Mouse (Mus musculus) midbrain, postnatal 0 days (tissue): ENCODE data around the gene Pgd. TPM values are rescaled to one million over a fixed set of nuclear protein-coding genes. Genes with fewer than 3 reads are reported as not detected.
"Not testable (repeated sequence)": the region's sequence is repeated elsewhere in the genome, so short reads cannot be mapped to it uniquely, and the experiment has no call there.

ENCODE experiments used
- ATAC-seq: fragments of 200-750 bp; cut with Nextera tagmentation; 2 replicates; pipeline ENCODE4 v1.8.0; 2017; ENCODE audit warnings: moderate number of reproducible peaks, mild to moderate bottlenecking, moderate TSS enrichment, moderate library complexity; ENCODE audit not compliant: low FRiP score
- DNase-seq: peaks from one replicate; pipeline ENCODE4 v3.0.0-alpha.2; 2015; ENCODE audit warnings: low spot score
- H3K27ac ChIP-seq: fragments of 300-500 bp; sonication (generic); 2 replicates; pipeline ENCODE4 v1.5.1; 2014; ENCODE audit warnings: low read depth, mild to moderate bottlenecking, low read length, mixed read lengths
- H3K27me3 ChIP-seq: fragments of 300-500 bp; sonication (generic); 2 replicates; pipeline ENCODE4 v1.6.1; 2014; ENCODE audit warnings: low read length, control low read depth, mixed read lengths; ENCODE audit not compliant: insufficient read depth
- H3K36me3 ChIP-seq: fragments of 300-500 bp; sonication (generic); 2 replicates; pipeline ENCODE4 v1.6.1; 2014; ENCODE audit warnings: low read length, control low read depth, mixed read lengths; ENCODE audit not compliant: insufficient read depth
- H3K4me1 ChIP-seq: fragments of 300-500 bp; sonication (generic); 2 replicates; pipeline ENCODE4 v1.6.1; 2014; ENCODE audit warnings: mild to moderate bottlenecking, control low read depth, antibody characterized with exemption, low read length, mixed read lengths; ENCODE audit not compliant: insufficient read depth
- H3K4me2 ChIP-seq: fragments of 300-500 bp; sonication (generic); 2 replicates; pipeline ENCODE4 v1.6.1; 2014; ENCODE audit warnings: low read depth, mild to moderate bottlenecking, low read length, mixed read lengths; ENCODE audit not compliant: poor library complexity, severe bottlenecking
- H3K4me3 ChIP-seq: fragments of 300-500 bp; sonication (generic); 2 replicates; pipeline ENCODE4 v1.5.1; 2014; ENCODE audit warnings: low read depth, mild to moderate bottlenecking, low read length, moderate library complexity
- H3K9ac ChIP-seq: fragments of 300-500 bp; sonication (generic); replicated peaks from 2 replicates; pipeline ENCODE4 v1.6.1; 2014; ENCODE audit warnings: mild to moderate bottlenecking, low read length, moderate library complexity, mixed read lengths; ENCODE audit not compliant: poor library complexity, severe bottlenecking
- H3K9me3 ChIP-seq: fragments of 300-500 bp; sonication (generic); 2 replicates; pipeline ENCODE4 v1.6.1; 2016; ENCODE audit warnings: low read length, control low read depth
- CTCF ChIP-seq: IDR thresholded peaks from 2 replicates; pipeline ENCODE4 v1.5.1; 2016; ENCODE audit warnings: antibody characterized with exemption, mild to moderate bottlenecking
- WGBS: fragments of 180-500 bp; shearing (Covaris S2); extraction: QIAGEN DNeasy Blood & Tissue Kit; methylation state at CpG from one replicate; pipeline ENCODE4 v1.1.7; 2014; 5-methylcytosine and 5-hydroxymethylcytosine counted together
- polyA plus RNA-seq: library from polyadenylated mRNA; unstranded; fragments of >200 nt; fragmentation: Nextera tagmentation; extraction: Ambion mirVana; gene quantifications from 2 replicates; pipeline ENCODE4 v1.2.1, GENCODE M21; 2015
- total RNA-seq: library from RNA; depleted of rRNA; stranded (reverse); fragments of >200 nt; gene quantifications from 2 replicates; pipeline ENCODE4 v1.2.3, GENCODE M21; 2014; rRNA removed

Gene Pgd
- total and polyA plus RNA-seq, 2 experiments from 2014 or later: 33.0 to 92.5 TPM

DNA sequence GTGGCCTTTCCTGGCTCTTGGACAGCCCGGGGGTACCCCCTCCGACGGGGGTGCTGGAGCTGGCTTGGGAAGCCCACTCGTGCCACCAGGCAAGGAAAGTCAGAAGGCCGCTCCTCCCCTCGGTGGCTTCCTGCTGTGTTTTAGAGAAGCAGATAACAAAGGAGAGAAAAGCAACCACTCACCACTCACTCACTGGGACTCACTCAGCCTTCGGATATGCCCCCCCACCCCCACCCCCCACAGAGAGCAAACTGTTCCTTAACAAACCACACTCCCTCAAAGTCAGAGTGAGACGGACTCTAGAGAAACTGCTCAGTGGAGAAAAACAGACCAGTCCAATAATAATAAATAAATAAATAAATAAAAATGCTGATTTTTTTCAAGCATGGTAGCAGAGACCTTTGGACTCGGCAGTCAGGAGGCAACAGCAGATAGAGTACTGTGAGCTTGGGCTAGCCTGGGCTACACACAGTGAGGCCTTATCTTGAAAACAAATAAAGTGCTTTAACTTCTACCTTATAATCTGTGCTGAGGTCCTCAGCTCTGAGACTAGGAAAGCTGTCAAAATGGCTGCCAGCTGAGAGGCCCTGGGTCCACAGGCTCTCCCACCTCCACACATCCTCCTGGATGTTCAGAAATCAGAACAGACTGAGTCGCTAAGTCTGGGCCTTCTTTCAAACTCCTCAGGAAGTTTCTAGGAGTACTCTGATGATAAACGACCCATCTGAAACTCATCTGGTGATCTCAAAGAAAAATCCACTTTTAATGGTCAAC lies 41.0 kb downstream of the Pgd start:
- 44% methylated on average over 11 of the region's 11 CpGs for WGBS
- H3K36me3 ChIP-seq: peaks cover 4% of the 10 kb centered on the region; the same call in 1 of the 2 replicates
- ATAC-seq (no peak), DNase-seq (no peak)
- no peak for TF ChIP-seq CTCF
- H3K9me3 ChIP-seq: no peaks in the 10 kb centered on the region
- no peak overlapping the region for H3K27ac ChIP-seq
- no peaks in the 10 kb centered on the region for H3K4me1 ChIP-seq
- no peak overlapping the region for H3K4me3 ChIP-seq
- H3K27me3 ChIP-seq: no peaks in the 10 kb centered on the region
- no peak overlapping the region for H3K4me2 ChIP-seq
- no peak overlapping the region for H3K9ac ChIP-seq

DNA sequence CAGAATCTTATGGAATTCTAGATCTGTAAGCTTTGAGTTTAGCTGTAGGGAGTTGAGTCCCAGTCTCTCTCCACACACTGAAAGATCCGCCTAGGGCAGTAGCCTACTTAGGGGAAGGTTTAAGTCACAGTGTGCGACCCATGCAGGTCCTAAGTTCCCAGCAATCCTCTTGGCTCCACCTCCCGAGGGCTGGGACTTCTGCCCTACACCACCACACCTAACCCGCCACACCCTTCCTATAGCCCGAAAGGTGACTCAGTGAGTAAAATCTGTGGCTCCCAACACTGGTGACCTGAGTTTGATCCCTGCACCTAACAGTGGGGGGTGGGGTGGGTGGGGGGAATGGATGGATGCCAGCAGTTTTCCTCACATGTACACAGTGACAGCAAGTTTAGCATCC lies 43.1 kb downstream of the Pgd start:
- Histone ChIP-seq H3K9me3 (no peaks in the 10 kb centered on the region), H3K9ac (no peak overlapping the region), H3K27ac (no peak overlapping the region), H3K4me3 (no peak overlapping the region), H3K4me1 (no peaks in the 10 kb centered on the region), H3K36me3 (peaks cover 5% of the 10 kb centered on the region), H3K4me2 (no peak overlapping the region), H3K27me3 (no peaks in the 10 kb centered on the region)
- no peak for DNase-seq
- WGBS: 66% methylated on average over 5 of the region's 5 CpGs
- TF ChIP-seq CTCF: no peak
- no peak for ATAC-seq

DNA sequence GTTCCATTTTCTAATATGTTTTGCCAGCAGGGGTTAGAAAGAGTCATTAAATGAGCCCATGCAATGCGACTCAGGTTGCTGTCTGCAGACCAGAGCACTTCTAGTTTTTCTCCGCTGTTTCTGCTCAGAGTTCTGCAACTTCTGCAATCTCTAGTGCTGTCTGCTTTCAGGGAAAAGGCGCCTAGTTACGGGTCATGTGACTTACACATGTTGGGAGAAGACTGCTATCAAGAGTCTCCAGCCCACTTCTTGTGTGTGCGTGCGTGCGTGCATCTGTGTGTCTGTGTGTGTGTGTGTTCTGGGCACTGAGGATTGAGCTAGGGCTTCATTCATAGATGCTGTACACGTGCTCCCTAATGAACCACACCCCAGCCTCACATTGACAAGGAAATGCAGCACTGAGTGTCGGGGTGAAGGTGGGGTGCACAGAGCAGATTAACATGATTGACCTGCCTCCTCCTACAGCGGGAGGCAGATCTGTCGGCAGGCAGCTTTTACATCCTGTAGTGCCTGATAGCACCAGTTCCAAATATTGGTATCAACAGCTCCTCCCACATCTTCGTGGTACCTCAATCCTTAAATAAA lies 46.5 kb downstream of the Pgd start:
- H3K9ac ChIP-seq, H3K9me3 ChIP-seq, DNase-seq, H3K27me3 ChIP-seq, H3K4me1 ChIP-seq, H3K27ac ChIP-seq, H3K4me2 ChIP-seq, ATAC-seq, H3K4me3 ChIP-seq: not testable (repeated sequence)
- WGBS: 74% methylated on average over 12 of the region's 12 CpGs
- peaks cover 14% of the 10 kb centered on the region for H3K36me3 ChIP-seq

DNA sequence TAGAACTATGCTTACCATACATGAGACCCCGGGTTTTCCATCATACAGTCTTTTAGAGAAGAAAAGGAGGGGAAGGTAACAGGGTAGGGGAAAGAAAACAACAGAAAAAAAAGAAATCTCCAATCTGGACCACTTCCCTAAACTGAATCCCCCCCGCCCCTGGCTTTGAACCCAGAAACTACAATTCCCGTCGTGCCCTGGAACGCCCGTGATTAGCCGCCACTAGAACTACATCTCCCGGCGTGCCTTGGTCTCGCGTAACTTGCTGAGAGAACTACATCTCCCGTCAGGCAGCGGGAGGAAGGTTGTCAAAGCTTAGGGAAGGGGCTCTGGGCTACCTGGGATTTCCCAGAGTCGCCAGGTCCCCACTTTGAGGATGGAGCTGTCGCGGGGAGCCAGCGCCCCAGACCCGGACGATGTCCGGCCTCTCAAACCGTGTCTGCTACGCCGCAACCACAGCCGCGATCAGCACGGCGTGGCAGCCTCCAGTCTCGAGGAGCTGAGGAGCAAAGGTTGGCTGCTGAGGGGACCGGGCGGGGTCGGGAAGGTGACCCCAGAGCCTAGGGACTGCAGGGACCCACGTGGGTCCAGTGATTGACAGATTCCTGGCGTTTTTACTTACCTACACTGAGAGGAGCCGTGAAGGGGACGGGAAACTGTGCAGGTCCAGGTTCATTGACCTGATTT lies 62.6 kb downstream of the Pgd start, which contains the start of gene Dffa:
Gene Dffa (plus strand): TSS at position 272 of the 687 bp plus-strand sequence.
- Histone ChIP-seq H3K4me2 (peak within 1 kb of the TSS; percentile 85), H3K9me3 (no peaks in the 10 kb centered on the region), H3K27me3 (no peaks in the 10 kb centered on the region), H3K27ac (peak within 1 kb of the TSS; percentile 72), H3K36me3 (peaks cover 16% of the 10 kb centered on the region), H3K9ac (peak within 1 kb of the TSS; percentile 81), H3K4me3 (peak within 1 kb of the TSS; percentile 76), H3K4me1 (peaks cover 5% of the 10 kb centered on the region; the same call in 1 of the 2 replicates)
- WGBS: under 1% methylated on average over 35 of the region's 35 CpGs
- peak; percentile 30; the same call in 1 of the 2 replicates for TF ChIP-seq CTCF
- DNase-seq: peak; percentile 96
- peak; percentile 80 for ATAC-seq

DNA sequence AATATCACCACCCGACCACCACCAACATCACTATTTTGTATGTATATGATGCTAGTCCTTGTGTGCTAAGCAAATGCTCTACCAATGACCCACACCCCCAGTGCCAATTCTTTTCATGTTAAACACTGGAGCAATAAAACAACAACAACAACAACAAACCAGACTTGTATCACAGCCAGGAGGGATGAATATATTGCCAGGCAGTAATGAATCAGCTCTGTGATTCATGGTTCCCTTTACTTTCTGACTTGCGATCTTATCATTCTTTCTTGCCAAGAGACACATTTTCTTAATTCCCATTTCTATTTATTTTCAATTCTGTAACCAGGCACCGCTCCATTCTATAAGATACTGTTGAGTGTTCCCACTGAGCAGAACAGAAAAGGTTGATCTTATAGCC lies 65.1 kb downstream of the Pgd start:
- Histone ChIP-seq H3K27ac (no peak overlapping the region), H3K9me3 (no peaks in the 10 kb centered on the region), H3K4me3 (no peak overlapping the region), H3K4me2 (no peak overlapping the region), H3K4me1 (peaks cover 11% of the 10 kb centered on the region; the same call in 1 of the 2 replicates), H3K27me3 (no peaks in the 10 kb centered on the region), H3K36me3 (no peaks in the 10 kb centered on the region), H3K9ac (no peak overlapping the region)
- no peak for TF ChIP-seq CTCF
- DNase-seq (no peak), ATAC-seq (no peak)
- 82% methylated on average over 3 of the region's 3 CpGs for WGBS

DNA sequence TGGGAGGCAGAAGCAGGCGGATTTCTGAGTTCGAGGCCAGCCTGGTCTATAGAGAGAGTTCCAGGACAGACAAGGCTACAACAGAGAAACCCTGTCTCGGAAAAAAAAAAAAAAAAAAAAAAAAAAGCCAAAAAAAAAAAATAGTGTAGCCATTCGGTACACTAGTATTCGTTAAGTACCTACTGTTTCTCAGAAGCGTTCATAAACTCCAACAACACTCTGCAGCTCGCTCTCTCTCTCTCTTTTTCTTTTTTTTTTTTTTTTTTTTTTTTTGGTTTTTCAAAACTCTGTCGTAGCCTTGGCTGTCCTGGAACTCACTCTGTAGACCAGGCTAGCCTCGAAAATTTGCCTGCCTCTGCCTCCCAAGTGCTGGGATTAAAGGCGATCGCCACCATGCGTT lies 66.1 kb downstream of the Pgd start:
- DNase-seq, H3K9me3 ChIP-seq, H3K27ac ChIP-seq, H3K4me3 ChIP-seq, ATAC-seq, H3K27me3 ChIP-seq, H3K36me3 ChIP-seq, H3K4me2 ChIP-seq, H3K9ac ChIP-seq: not testable (repeated sequence)
- H3K4me1 ChIP-seq: peaks cover 11% of the 10 kb centered on the region; the same call in 1 of the 2 replicates
- 89% methylated on average over 12 of the region's 12 CpGs for WGBS

Other genes with a start within 250 kb of the Pgd start
- gene Pex14, start 66.9 kb downstream of the Pgd start, total RNA-seq: 74.0 and 75.5 TPM in 2 replicates
- gene Pex14, start 66.9 kb downstream of the Pgd start, polyA plus RNA-seq: 62.5 and 67.2 TPM in 2 replicates
- gene Dffa, start 62.6 kb downstream of the Pgd start, total RNA-seq: 10.5 and 14.6 TPM in 2 replicates
- 21.6 and 23.3 TPM in 2 replicates for gene Dffa, start 62.6 kb downstream of the Pgd start, polyA plus RNA-seq
- 1.5 TPM in 1 of 2 replicates, not detected in the other for gene Cort, start 40.0 kb downstream of the Pgd start, total RNA-seq
- 1.1 and 1.2 TPM in 2 replicates for gene Cort, start 40.0 kb downstream of the Pgd start, polyA plus RNA-seq
- gene Cenps, start 29.1 kb downstream of the Pgd start, total RNA-seq: 3.1 and 3.7 TPM in 2 replicates
- 17.4 and 21.2 TPM in 2 replicates for gene Cenps, start 29.1 kb downstream of the Pgd start, polyA plus RNA-seq
- gene Kif1b, start 140.9 kb upstream of the Pgd start, total RNA-seq: 308 and 425 TPM in 2 replicates
- gene Kif1b, start 140.9 kb upstream of the Pgd start, polyA plus RNA-seq: 183 and 215 TPM in 2 replicates